Mouse (Mus musculus) cortical plate, adult 2 months (tissue): ENCODE results near the gene Setd1b. TPM values are rescaled to one million over a fixed set of nuclear protein-coding genes. Genes with fewer than 3 reads are reported as not detected.

ENCODE experiments used
- H3K27ac ChIP-seq: fragments of 200-500 bp; 2 replicates; pipeline ENCODE4 v1.5.1; 2012; ENCODE audit warnings: low read length, control low read depth, inconsistent platforms; ENCODE audit not compliant: insufficient read depth
- H3K4me1 ChIP-seq: fragments of 200-500 bp; 2 replicates; pipeline ENCODE4 v1.6.1; 2011; ENCODE audit warnings: low read length; ENCODE audit not compliant: control insufficient read depth, insufficient read depth
- H3K4me3 ChIP-seq: fragments of 200-500 bp; 2 replicates; pipeline ENCODE4 v1.5.1; 2011; ENCODE audit warnings: mild to moderate bottlenecking, low read length, control low read depth; ENCODE audit not compliant: insufficient read depth
- CTCF ChIP-seq: fragments of 200-500 bp; IDR thresholded peaks from 2 replicates; pipeline ENCODE4 v1.5.1; 2011; ENCODE audit warnings: mild to moderate bottlenecking, control low read depth, low read length; ENCODE audit not compliant: insufficient read depth; ENCODE audit errors: extremely low read depth
- POLR2A ChIP-seq: fragments of 200-500 bp; IDR thresholded peaks from 2 replicates; pipeline ENCODE4 v1.6.1; 2011; ENCODE audit warnings: mild to moderate bottlenecking, low read length, control low read depth; ENCODE audit not compliant: insufficient read depth; ENCODE audit errors: extremely low read depth
- polyA plus RNA-seq: library from polyadenylated mRNA; depleted of rRNA; stranded (reverse); fragments of >200 nt; gene quantifications from 2 replicates; pipeline ENCODE4 v1.2.3, GENCODE M21; 2012

The Setd1b gene
- polyA plus RNA-seq, 1 experiment: 9.2 TPM

- no peak overlapping the region for H3K4me3 ChIP-seq
- H3K4me1 ChIP-seq: no peaks in the 10 kb centered on the region; the same call in 1 of the 2 replicates
- TF ChIP-seq POLR2A: no peak
- TF ChIP-seq CTCF: no peak
- H3K27ac ChIP-seq: no peak overlapping the region
Observed at GRCm38 (mm10) chr5:123125105-123125504, 16.9 kb upstream of the Setd1b start.

- H3K4me3 ChIP-seq: no peak overlapping the region
- TF ChIP-seq POLR2A (no peak), CTCF (no peak)
- H3K27ac ChIP-seq: no peak overlapping the region
- peaks cover 2% of the 10 kb centered on the region for H3K4me1 ChIP-seq
Observed at GRCm38 (mm10) chr5:123125638-123126406, 16.2 kb upstream of the Setd1b start.

- H3K4me3 ChIP-seq: no peak overlapping the region
- no peak overlapping the region for H3K27ac ChIP-seq
- no peak for TF ChIP-seq CTCF
- no peak for TF ChIP-seq POLR2A
- H3K4me1 ChIP-seq: peaks cover 2% of the 10 kb centered on the region
Observed at GRCm38 (mm10) chr5:123127031-123127430, 15.0 kb upstream of the Setd1b start.

GRCm38 (mm10) chr5:123128426-123129169 lies 13.4 kb upstream of the Setd1b start:
- TF ChIP-seq CTCF: no peak
- no peak for TF ChIP-seq POLR2A
- peaks cover 2% of the 10 kb centered on the region for H3K4me1 ChIP-seq
- no peak overlapping the region for H3K27ac ChIP-seq
- no peak overlapping the region for H3K4me3 ChIP-seq

- no peak overlapping the region for H3K4me3 ChIP-seq
- peaks cover 2% of the 10 kb centered on the region for H3K4me1 ChIP-seq
- TF ChIP-seq CTCF (no peak), POLR2A (no peak)
- H3K27ac ChIP-seq: no peak overlapping the region
Observed at GRCm38 (mm10) chr5:123129170-123129757, 12.7 kb upstream of the Setd1b start.

- Histone ChIP-seq H3K4me1 (peaks cover 4% of the 10 kb centered on the region), H3K27ac (no peak overlapping the region), H3K4me3 (peak overlapping the region; percentile 93; the same call in 1 of the 2 replicates)
- TF ChIP-seq CTCF (no peak), POLR2A (no peak)
Observed at GRCm38 (mm10) chr5:123130030-123130813, 11.8 kb upstream of the Setd1b start.

- Histone ChIP-seq H3K4me1 (peaks cover 7% of the 10 kb centered on the region), H3K27ac (no peak overlapping the region), H3K4me3 (peak overlapping the region; percentile 93; the same call in 1 of the 2 replicates)
- TF ChIP-seq CTCF (no peak), POLR2A (no peak)
Observed at GRCm38 (mm10) chr5:123130814-123131148, 11.2 kb upstream of the Setd1b start.

- TF ChIP-seq POLR2A (peak; percentile 83), CTCF (peak; percentile 72)
- Histone ChIP-seq H3K4me1 (peaks cover 11% of the 10 kb centered on the region), H3K27ac (peak within 1 kb of the TSS; percentile 69), H3K4me3 (peak within 1 kb of the TSS; percentile 93)
Observed at GRCm38 (mm10) chr5:123132308-123133071, 9.5 kb upstream of the Setd1b start, which contains the start of gene Rhof. Rhof (minus strand) TSS chr5:123132692.
